Mouse (Mus musculus): ENCODE data around the gene Foxa1.

Foxa1 gene

GRCm38 (mm10) chr12:57541118-57541517 is 5.6 kb downstream of the Foxa1 start:
- no peak for DNase-seq (ENCODE audit: low spot score in 2 of 2)

GRCm38 (mm10) chr12:57539551-57539985 is 7.1 kb downstream of the Foxa1 start:
- DNase-seq (ENCODE audit: low spot score in 2 of 2) = no peak

DNA sequence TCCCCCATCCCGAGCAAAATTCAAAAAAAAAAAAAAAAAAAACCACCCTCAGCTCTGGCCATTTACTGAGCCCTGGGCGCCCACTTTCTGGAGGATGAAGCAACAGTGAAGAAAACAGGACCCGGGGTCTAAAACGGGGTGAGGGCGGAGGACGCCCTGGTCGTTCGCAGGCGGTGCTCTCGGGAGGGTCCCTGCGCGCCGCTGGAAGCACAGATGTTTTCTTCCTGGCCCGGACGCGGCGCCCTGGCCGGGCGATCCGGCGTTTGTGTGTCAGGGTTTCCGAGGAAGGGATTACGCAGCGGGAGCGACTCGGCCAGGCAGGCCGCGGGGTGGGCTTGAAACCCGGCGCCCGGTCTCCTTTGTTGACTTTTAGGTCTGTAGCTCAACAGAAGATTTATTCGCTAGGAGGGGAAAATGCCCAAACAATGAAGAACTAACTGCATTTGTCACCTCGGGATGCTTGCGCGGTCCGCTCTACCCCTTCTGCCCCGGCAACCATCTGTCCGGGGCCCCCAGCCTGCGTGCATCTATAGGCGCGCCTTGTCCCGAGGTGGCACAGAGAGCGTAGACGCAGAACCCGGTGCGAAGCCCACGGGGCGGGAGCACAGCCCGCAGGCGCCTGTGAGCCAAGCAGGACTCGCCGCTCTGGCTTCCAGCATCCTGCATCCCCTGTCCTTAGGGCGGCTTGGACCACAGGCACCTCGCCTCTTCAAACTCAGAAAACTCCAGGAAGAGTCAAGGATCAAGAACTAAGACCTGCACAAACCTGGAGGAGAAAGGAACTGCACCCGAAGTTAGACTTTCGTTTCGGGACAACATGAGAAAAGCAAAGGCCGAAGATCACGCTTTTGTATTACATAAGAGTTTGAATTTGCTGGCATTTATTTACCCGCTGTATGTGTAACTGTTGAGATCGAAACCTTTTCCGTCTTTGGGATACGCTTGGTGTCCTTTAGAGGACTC is 7.8 kb downstream of the Foxa1 start:
- no peak for DNase-seq (ENCODE audit: low spot score in 2 of 2)

DNA sequence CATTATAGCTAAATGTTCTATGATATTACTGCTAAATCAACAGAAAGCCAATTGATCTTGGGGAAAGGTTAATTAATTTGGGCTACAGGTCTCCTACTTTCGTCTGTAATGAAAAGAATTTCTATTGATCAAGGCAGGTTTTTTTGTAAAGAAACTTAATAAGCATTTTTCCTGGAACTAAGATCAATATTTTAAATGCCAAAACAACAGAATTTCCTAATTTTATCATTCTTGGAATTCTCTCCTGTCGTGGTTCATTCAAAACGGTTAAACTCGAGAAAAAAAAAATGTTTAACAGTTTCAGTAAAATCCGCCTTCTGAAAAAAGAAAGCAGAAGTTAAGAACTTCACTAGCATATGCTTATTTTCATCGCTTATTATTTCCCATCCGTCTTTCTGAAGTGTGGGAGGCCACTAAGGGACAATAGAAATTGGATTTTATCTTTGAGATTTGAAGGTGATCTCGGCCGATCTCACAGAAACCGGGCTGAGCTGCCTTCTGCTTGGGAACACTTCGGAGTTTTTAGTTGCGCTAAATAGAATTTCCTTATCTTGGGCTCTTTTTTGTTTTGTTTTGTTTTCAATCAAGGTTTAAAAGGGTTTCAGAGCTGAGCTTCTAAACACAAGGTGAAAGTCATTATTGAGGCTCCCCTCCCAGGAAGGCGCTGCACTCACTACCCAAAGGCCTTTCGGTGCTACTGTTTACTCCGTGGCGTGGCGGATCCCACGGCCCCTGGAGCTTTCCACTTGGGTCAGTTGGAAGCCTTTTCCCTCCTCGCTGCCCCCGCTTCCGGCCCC is 8.7 kb downstream of the Foxa1 start:
- DNase-seq (ENCODE audit: low spot score in 2 of 2) = no peak

DNA sequence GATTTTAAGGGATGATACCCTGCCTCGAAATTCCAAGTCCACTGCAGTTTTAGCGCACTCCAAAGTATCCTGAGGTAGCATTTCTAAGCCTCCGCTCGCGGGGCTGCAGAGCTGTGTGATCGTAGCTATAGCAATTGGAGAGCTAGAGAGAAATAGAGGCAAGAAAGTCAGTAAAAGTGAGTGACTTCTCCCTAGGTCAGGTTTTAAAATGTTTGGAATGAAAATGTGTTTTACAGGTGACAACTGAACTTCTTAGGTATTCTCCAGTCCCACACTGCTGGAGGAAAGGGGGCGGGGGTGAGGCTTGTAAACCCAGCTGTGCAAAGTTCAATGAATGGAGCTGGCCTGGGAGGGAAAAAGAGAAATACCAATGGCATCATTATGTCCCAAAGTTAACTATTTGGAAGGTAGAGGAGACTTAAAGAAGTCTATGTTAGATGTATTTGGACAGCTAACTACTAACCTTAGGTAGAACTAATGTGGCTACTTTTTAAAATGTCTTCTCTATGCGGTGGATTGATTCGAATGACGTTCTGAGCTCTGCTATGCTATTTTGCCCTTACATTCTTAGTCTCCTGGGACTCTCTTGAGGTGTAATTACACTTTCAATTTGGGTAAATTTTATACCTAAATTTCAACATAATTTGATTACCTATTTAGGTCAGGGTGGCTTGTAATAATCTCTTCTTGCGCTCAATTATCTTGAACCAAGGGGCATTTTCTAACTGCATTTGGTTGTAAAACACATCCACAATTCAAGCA is 9.6 kb downstream of the Foxa1 start:
- DNase-seq (ENCODE audit: low spot score in 2 of 2) = no peak

- no peak for DNase-seq (ENCODE audit: low spot score in 2 of 2)
Measured at GRCm38 (mm10) chr12:57536056-57536908, 10.4 kb downstream of the Foxa1 start.

DNA sequence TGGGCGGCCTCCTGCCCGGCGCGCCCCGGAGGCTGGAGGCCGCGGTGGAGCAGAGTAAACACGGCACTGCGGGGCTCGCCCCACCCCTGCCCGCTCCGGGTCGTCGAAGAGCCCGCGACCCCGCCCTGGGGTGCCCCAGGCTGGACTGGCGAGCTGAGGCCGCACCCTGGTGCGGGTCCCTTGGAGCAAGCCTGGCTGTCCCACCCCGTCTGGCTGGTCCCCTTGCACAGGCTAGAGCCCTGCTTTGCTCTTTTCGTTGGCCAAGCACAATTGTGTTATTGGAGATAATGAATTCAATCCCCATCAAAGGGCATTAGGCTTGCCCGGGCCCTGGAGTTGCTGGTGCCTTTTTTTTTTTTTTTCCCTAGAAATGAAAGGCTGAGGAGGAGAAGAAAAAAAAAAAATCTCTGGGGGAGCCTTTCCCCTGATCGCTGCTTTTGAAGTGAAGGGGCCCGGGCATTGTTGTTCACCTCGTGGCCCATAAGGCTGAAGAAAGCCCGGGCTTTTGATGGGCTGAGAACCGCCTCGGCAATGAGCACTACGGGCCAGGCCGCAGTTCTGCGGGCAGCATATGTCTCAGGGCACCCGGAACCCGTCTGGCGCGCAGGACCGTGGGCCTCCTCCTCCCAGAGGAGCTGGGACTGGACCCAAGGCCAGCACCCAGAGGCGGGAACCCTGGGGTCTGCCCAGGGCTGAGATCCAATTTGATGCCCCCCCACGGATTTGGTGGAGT is 11.7 kb downstream of the Foxa1 start:
- no peak for DNase-seq (ENCODE audit: low spot score in 2 of 2)

- no peak for DNase-seq (ENCODE audit: low spot score in 2 of 2)
Measured at GRCm38 (mm10) chr12:57534517-57534878, 12.2 kb downstream of the Foxa1 start.

- no peak for DNase-seq (ENCODE audit: low spot score in 2 of 2)
Measured at GRCm38 (mm10) chr12:57530474-57530873, 16.2 kb downstream of the Foxa1 start.

GRCm38 (mm10) chr12:57528335-57528734 is 18.4 kb downstream of the Foxa1 start:
- DNase-seq (ENCODE audit: low spot score in 2 of 2) = no peak

- DNase-seq (ENCODE audit: low spot score in 2 of 2) = no peak
Measured at GRCm38 (mm10) chr12:57515702-57516377, 30.9 kb downstream of the Foxa1 start.

GRCm38 (mm10) chr12:57514552-57514951 is 32.2 kb downstream of the Foxa1 start:
- DNase-seq (ENCODE audit: low spot score in 2 of 2) = no peak

- no peak for DNase-seq (ENCODE audit: low spot score in 2 of 2)
Measured at GRCm38 (mm10) chr12:57511560-57511959, 35.2 kb downstream of the Foxa1 start.

- no peak for DNase-seq (ENCODE audit: low spot score in 2 of 2)
Measured at GRCm38 (mm10) chr12:57511127-57511526, 35.6 kb downstream of the Foxa1 start.

- no peak for DNase-seq (ENCODE audit: low spot score in 2 of 2)
Measured at GRCm38 (mm10) chr12:57509726-57510125, 37.0 kb downstream of the Foxa1 start.

GRCm38 (mm10) chr12:57508938-57509337 is 37.8 kb downstream of the Foxa1 start:
- no peak for DNase-seq (ENCODE audit: low spot score in 2 of 2)

- DNase-seq (ENCODE audit: low spot score in 2 of 2) = no peak
Measured at GRCm38 (mm10) chr12:57505329-57505728, 41.4 kb downstream of the Foxa1 start.

DNA sequence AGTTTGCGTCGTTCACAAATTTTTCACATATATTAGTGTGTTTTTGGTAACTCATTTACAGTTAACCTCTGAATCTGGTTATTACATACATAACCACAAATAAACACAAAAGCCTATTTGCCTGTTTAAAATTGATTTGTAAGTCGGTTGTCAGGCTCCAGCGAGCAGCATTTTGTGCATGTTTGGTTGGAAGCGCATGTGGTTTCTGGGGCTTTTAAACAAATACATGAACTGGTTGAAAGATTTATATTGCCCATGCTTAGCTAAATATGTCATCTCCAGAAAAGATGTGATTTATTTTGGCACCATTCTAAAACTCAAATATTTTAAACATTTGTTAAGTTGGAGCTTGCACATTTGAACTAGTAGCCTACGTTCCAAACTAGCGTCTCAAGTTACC is 46.5 kb downstream of the Foxa1 start:
- no peak for DNase-seq (ENCODE audit: low spot score in 2 of 2)

- DNase-seq (ENCODE audit: low spot score in 2 of 2) = no peak
Measured at GRCm38 (mm10) chr12:57496347-57497119, 50.2 kb downstream of the Foxa1 start.
